Mouse (Mus musculus): ENCODE results near the gene C130060K24Rik.

GRCm38 (mm10) chr6:65339391-65339790, 41.5 kb upstream of the C130060K24Rik start:
- TF ChIP-seq CTCF (IDR thresholded peaks at IDR 0.05; ENCODE audit: borderline replicate concordance, insufficient read depth, low read depth, low read length) (no peak), POLR2A (IDR thresholded peaks at IDR 0.05; ENCODE audit: borderline replicate concordance, insufficient read depth, low read length) (no peak)

All from cerebellum, adult 2 months (tissue).